Mouse (Mus musculus) embryonic facial prominence, embryonic 14.5 days (tissue): Measurements from ENCODE around the gene Trim39. TPM values are rescaled to one million over a fixed set of nuclear protein-coding genes. Genes with fewer than 3 reads are reported as not detected.
"Not testable (repeated sequence)": the region's sequence is repeated elsewhere in the genome, so short reads cannot be mapped to it uniquely, and the experiment has no call there.

Experiments used
- ATAC-seq: fragments of 200-750 bp; cut with Nextera tagmentation; 2 replicates; pipeline ENCODE4 v1.8.0; 2017; ENCODE audit warnings: low read depth, moderate number of reproducible peaks, moderate TSS enrichment
- DNase-seq: peaks from one replicate; pipeline ENCODE4 v3.0.0-alpha.2; 2015; ENCODE audit warnings: low spot score
- H3K27ac ChIP-seq: fragments of 300-500 bp; sonication (generic); replicated peaks from 2 replicates; pipeline ENCODE4 v1.5.1; 2014; ENCODE audit warnings: low read depth, mild to moderate bottlenecking, low read length, moderate library complexity
- H3K27me3 ChIP-seq: fragments of 300-500 bp; sonication (generic); replicated peaks from 2 replicates; pipeline ENCODE4 v1.6.1; 2014; ENCODE audit warnings: low read length; ENCODE audit not compliant: control insufficient read depth, insufficient read depth
- H3K36me3 ChIP-seq: fragments of 300-500 bp; sonication (generic); 2 replicates; pipeline ENCODE4 v1.6.1; 2014; ENCODE audit warnings: low read length, mixed read lengths; ENCODE audit not compliant: control insufficient read depth, insufficient read depth
- H3K4me1 ChIP-seq: fragments of 300-500 bp; sonication (generic); 2 replicates; pipeline ENCODE4 v1.6.1; 2014; ENCODE audit warnings: antibody characterized with exemption, low read length; ENCODE audit not compliant: control insufficient read depth, insufficient read depth
- H3K4me2 ChIP-seq: fragments of 300-500 bp; sonication (generic); 2 replicates; pipeline ENCODE4 v1.6.1; 2014; ENCODE audit warnings: low read depth, mild to moderate bottlenecking, low read length, moderate library complexity, mixed read lengths
- H3K4me3 ChIP-seq: fragments of 300-500 bp; sonication (generic); 2 replicates; pipeline ENCODE4 v1.5.1; 2014; ENCODE audit warnings: low read depth, mild to moderate bottlenecking, low read length
- H3K9ac ChIP-seq: fragments of 300-500 bp; sonication (generic); 2 replicates; pipeline ENCODE4 v1.6.1; 2014; ENCODE audit warnings: low read depth, mild to moderate bottlenecking, low read length, moderate library complexity, mixed read lengths
- H3K9me3 ChIP-seq: fragments of 300-500 bp; sonication (generic); 2 replicates; pipeline ENCODE4 v1.6.1; 2016; ENCODE audit warnings: low read length; ENCODE audit not compliant: control insufficient read depth
- WGBS: fragments of 180-500 bp; shearing (Covaris S2); extraction: QIAGEN DNeasy Blood & Tissue Kit; methylation state at CpG from one replicate; pipeline ENCODE4 v1.1.7; 2014; 5-methylcytosine and 5-hydroxymethylcytosine counted together
- polyA plus RNA-seq: library from polyadenylated mRNA; unstranded; fragments of >200 nt; fragmentation: Nextera tagmentation; extraction: Ambion mirVana; gene quantifications from 2 replicates; pipeline ENCODE4 v1.2.1, GENCODE M21; 2014

Trim39 gene
- polyA plus RNA-seq, 1 experiment from 2014 or later: 10.6 TPM

- DNase-seq, H3K9me3 ChIP-seq, H3K27ac ChIP-seq, H3K4me1 ChIP-seq, H3K4me3 ChIP-seq, H3K36me3 ChIP-seq, H3K9ac ChIP-seq, ATAC-seq, H3K4me2 ChIP-seq: not testable (repeated sequence)
- peaks cover 42% of the 10 kb centered on the region for H3K27me3 ChIP-seq
- WGBS: 21% methylated on average over 8 of the region's 9 CpGs
Observed at GRCm38 (mm10) chr17:36235300-36235699, 36.7 kb downstream of the Trim39 start.

DNA sequence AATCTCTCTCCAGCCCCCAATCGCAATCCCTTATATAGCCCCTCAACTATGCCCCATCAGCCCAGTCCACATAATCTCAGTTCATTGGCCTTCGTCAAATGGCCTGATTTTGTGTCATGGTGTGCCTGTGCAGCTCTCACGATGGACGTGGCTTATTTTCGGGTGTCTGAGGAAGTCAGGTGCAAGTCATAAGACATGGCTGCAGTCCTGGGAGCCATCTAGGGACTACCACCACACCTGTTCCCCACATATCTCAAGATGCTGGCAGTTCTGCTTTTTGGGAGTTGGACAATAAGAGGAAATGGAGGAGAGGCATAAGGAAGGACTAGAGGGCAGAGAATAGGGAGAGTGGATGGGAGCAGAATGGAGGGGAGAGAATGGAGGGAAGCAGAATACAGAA is 38.5 kb downstream of the Trim39 start:
- DNase-seq: no peak
- 75% methylated on average over 5 of the region's 5 CpGs for WGBS
- no peak for ATAC-seq
- Histone ChIP-seq H3K4me2 (no peak overlapping the region), H3K27ac (no peak overlapping the region), H3K4me1 (peaks cover 5% of the 10 kb centered on the region; the same call in 1 of the 2 replicates), H3K4me3 (no peak overlapping the region), H3K36me3 (no peaks in the 10 kb centered on the region), H3K27me3 (peaks cover 59% of the 10 kb centered on the region), H3K9me3 (no peaks in the 10 kb centered on the region), H3K9ac (no peak overlapping the region)

DNA sequence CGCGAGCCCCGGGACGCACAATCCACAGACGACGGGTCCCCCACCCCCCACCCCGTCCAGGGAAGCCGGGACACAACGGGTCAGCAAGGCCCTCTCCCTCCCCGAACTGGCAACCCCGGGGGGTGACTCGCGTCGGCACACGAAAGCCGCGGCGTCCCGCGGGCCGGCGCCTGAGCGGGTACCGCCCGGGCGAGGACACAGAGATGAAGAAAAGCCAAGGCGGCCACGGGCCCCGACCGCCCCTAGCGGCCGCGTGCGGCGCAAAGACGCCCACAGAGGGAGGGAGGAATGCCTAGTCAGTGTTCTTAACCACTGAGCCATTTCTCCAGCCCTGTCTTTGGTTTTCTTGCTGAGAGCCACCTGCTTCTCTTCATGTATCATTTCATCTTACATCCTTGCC is 40.7 kb downstream of the Trim39 start:
- H3K4me2 ChIP-seq: no peak overlapping the region
- H3K36me3 ChIP-seq: no peaks in the 10 kb centered on the region
- 16% methylated on average over 36 of the region's 36 CpGs for WGBS
- H3K9ac ChIP-seq: no peak overlapping the region
- H3K9me3 ChIP-seq: no peaks in the 10 kb centered on the region
- no peak overlapping the region for H3K27ac ChIP-seq
- DNase-seq (peak; percentile 93), ATAC-seq (no peak)
- no peak overlapping the region for H3K4me3 ChIP-seq
- no peaks in the 10 kb centered on the region for H3K4me1 ChIP-seq
- peaks cover 61% of the 10 kb centered on the region for H3K27me3 ChIP-seq

- no peak for DNase-seq
- 5% methylated on average over 4 of the region's 5 CpGs for WGBS
- Histone ChIP-seq H3K27ac (no peak overlapping the region), H3K4me1 (no peaks in the 10 kb centered on the region), H3K9me3 (no peaks in the 10 kb centered on the region), H3K27me3 (peaks cover 70% of the 10 kb centered on the region), H3K36me3 (no peaks in the 10 kb centered on the region), H3K9ac (no peak overlapping the region), H3K4me2 (no peak overlapping the region), H3K4me3 (no peak overlapping the region)
- no peak for ATAC-seq
Observed at GRCm38 (mm10) chr17:36229046-36229445, 43.0 kb downstream of the Trim39 start.

GRCm38 (mm10) chr17:36226921-36227320 is 45.1 kb downstream of the Trim39 start:
- DNase-seq (peak; percentile 30), ATAC-seq (no peak)
- Histone ChIP-seq H3K27me3 (peaks cover 72% of the 10 kb centered on the region), H3K4me3 (no peak overlapping the region), H3K4me1 (no peaks in the 10 kb centered on the region), H3K9me3 (no peaks in the 10 kb centered on the region), H3K9ac (no peak overlapping the region), H3K36me3 (no peaks in the 10 kb centered on the region), H3K4me2 (no peak overlapping the region), H3K27ac (no peak overlapping the region)
- WGBS: 17% methylated on average over 8 of the region's 8 CpGs

DNA sequence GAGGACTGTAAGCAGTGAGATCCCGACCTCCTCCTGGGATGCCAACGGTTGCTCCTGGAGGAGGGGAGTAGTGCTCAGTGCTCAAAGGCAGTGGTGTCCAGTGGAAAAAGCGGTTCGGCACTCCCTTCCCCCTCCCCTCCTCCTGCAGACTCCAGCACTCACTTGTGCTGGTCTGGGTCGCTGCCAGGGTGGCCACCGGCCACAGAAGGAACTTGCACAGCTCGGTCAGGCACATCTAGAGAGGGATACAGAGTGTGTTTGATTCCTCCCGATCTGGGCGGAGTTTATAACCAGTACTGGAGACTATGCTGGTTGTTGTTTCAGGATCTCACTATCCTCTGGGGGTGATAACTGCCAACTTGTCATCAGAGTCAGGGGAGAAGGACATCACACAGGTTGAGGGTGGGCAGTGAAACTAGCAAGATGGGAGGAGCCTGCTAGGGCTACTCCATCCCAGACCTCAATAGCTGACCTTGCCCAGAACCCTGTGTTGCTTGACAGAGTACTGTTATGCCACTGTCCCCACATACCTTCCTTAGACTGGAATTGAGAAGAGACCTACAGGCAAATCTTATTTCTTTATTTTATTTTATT is 46.7 kb downstream of the Trim39 start:
- H3K9me3 ChIP-seq: no peaks in the 10 kb centered on the region
- no peak overlapping the region for H3K9ac ChIP-seq
- no peak overlapping the region for H3K27ac ChIP-seq
- no peak overlapping the region for H3K4me2 ChIP-seq
- peaks cover 81% of the 10 kb centered on the region for H3K27me3 ChIP-seq
- DNase-seq (no peak), ATAC-seq (no peak)
- H3K4me3 ChIP-seq: no peak overlapping the region
- no peaks in the 10 kb centered on the region for H3K36me3 ChIP-seq
- 6% methylated on average over 9 of the region's 9 CpGs for WGBS
- no peaks in the 10 kb centered on the region for H3K4me1 ChIP-seq

- WGBS: 46% methylated on average over 3 of the region's 3 CpGs
- Histone ChIP-seq H3K4me1 (no peaks in the 10 kb centered on the region), H3K27ac (no peak overlapping the region), H3K27me3 (peaks cover 72% of the 10 kb centered on the region), H3K9ac (no peak overlapping the region), H3K4me3 (no peak overlapping the region), H3K36me3 (no peaks in the 10 kb centered on the region), H3K4me2 (no peak overlapping the region), H3K9me3 (no peaks in the 10 kb centered on the region)
- DNase-seq (no peak), ATAC-seq (no peak)
Observed at GRCm38 (mm10) chr17:36224451-36224850, 47.6 kb downstream of the Trim39 start.

- Histone ChIP-seq H3K27me3 (peaks cover 60% of the 10 kb centered on the region), H3K27ac (no peak overlapping the region), H3K36me3 (no peaks in the 10 kb centered on the region), H3K4me3 (no peak overlapping the region), H3K9ac (no peak overlapping the region), H3K4me1 (no peaks in the 10 kb centered on the region), H3K4me2 (no peak overlapping the region), H3K9me3 (no peaks in the 10 kb centered on the region)
- ATAC-seq: no peak
- 39% methylated on average over 5 of the region's 5 CpGs for WGBS
- peak; percentile 4 for DNase-seq
Observed at GRCm38 (mm10) chr17:36218594-36219155, 53.4 kb downstream of the Trim39 start.

- Histone ChIP-seq H3K4me3 (no peak overlapping the region), H3K9me3 (no peaks in the 10 kb centered on the region), H3K4me1 (no peaks in the 10 kb centered on the region), H3K27me3 (peaks cover 54% of the 10 kb centered on the region), H3K27ac (no peak overlapping the region), H3K36me3 (no peaks in the 10 kb centered on the region), H3K4me2 (no peak overlapping the region), H3K9ac (no peak overlapping the region)
- 4% methylated on average over 20 of the region's 20 CpGs for WGBS
- DNase-seq (no peak), ATAC-seq (no peak)
Observed at GRCm38 (mm10) chr17:36215586-36215985, 56.5 kb downstream of the Trim39 start.
